Mouse (Mus musculus) midbrain, embryonic 15.5 days (tissue): ENCODE results near the gene Gm20696. TPM values are rescaled to one million over a fixed set of nuclear protein-coding genes. Genes with fewer than 3 reads are reported as not detected.

Source experiments
- ATAC-seq: fragments of 200-750 bp; cut with Nextera tagmentation; replicated peaks from 2 replicates; pipeline ENCODE4 v1.8.0; 2017; ENCODE audit warnings: moderate TSS enrichment
- H3K27ac ChIP-seq: fragments of 300-500 bp; sonication (generic); 2 replicates; pipeline ENCODE4 v1.5.1; 2015; ENCODE audit warnings: mild to moderate bottlenecking, inconsistent platforms
- H3K27me3 ChIP-seq: fragments of 300-500 bp; sonication (generic); replicated peaks from 2 replicates; pipeline ENCODE4 v1.6.1; 2015; ENCODE audit warnings: inconsistent platforms
- H3K36me3 ChIP-seq: fragments of 300-500 bp; sonication (generic); replicated peaks from 2 replicates; pipeline ENCODE4 v1.6.1; 2015; ENCODE audit warnings: inconsistent platforms
- H3K4me1 ChIP-seq: fragments of 300-500 bp; sonication (generic); 2 replicates; pipeline ENCODE4 v1.6.1; 2015; ENCODE audit warnings: inconsistent platforms
- H3K4me2 ChIP-seq: fragments of 300-500 bp; sonication (generic); 2 replicates; pipeline ENCODE4 v1.6.1; 2015; ENCODE audit warnings: inconsistent platforms, mild to moderate bottlenecking, moderate library complexity
- H3K4me3 ChIP-seq: fragments of 300-500 bp; sonication (generic); 2 replicates; pipeline ENCODE4 v1.5.1; 2015; ENCODE audit warnings: mild to moderate bottlenecking, inconsistent platforms
- H3K9ac ChIP-seq: fragments of 300-500 bp; sonication (generic); 2 replicates; pipeline ENCODE4 v1.6.1; 2015; ENCODE audit warnings: mild to moderate bottlenecking, inconsistent platforms
- H3K9me3 ChIP-seq: fragments of 300-500 bp; sonication (generic); 2 replicates; pipeline ENCODE4 v1.6.1; 2016; ENCODE audit warnings: inconsistent platforms
- WGBS: fragments of 180-500 bp; shearing (Covaris S2); methylation state at CpG from one replicate; pipeline ENCODE4 v1.1.7; 2015; ENCODE audit warnings: mixed read lengths; 5-methylcytosine and 5-hydroxymethylcytosine counted together
- polyA plus RNA-seq: library from polyadenylated mRNA; unstranded; fragments of >200 nt; fragmentation: Nextera tagmentation; extraction: Ambion mirVana; gene quantifications from 2 replicates; pipeline ENCODE4 v1.2.1, GENCODE M21; 2015

Gene Gm20696
- polyA plus RNA-seq, 1 experiment from 2014 or later: 2.9 TPM

- Histone ChIP-seq H3K27me3 (no peaks in the 10 kb centered on the region), H3K4me1 (peaks cover 16% of the 10 kb centered on the region), H3K9ac (no peak overlapping the region), H3K9me3 (no peaks in the 10 kb centered on the region), H3K4me2 (no peak overlapping the region), H3K4me3 (no peak overlapping the region), H3K36me3 (no peaks in the 10 kb centered on the region), H3K27ac (no peak overlapping the region)
- 90% methylated on average over 32 of the region's 32 CpGs for WGBS
- no peak for ATAC-seq
Measured at GRCm38 (mm10) chr6:99632121-99632980, 34.2 kb downstream of the Gm20696 start.

- Histone ChIP-seq H3K9ac (no peak overlapping the region), H3K4me3 (no peak overlapping the region), H3K4me2 (no peak overlapping the region), H3K9me3 (no peaks in the 10 kb centered on the region), H3K27me3 (no peaks in the 10 kb centered on the region), H3K27ac (no peak overlapping the region), H3K4me1 (peaks cover 10% of the 10 kb centered on the region), H3K36me3 (no peaks in the 10 kb centered on the region)
- ATAC-seq: no peak
- 79% methylated on average over 5 of the region's 5 CpGs for WGBS
Measured at GRCm38 (mm10) chr6:99631637-99632036, 35.0 kb downstream of the Gm20696 start.

GRCm38 (mm10) chr6:99629726-99630458 lies 36.7 kb downstream of the Gm20696 start:
- Histone ChIP-seq H3K4me2 (no peak overlapping the region), H3K27ac (no peak overlapping the region), H3K9ac (no peak overlapping the region), H3K4me3 (no peak overlapping the region), H3K36me3 (no peaks in the 10 kb centered on the region), H3K27me3 (no peaks in the 10 kb centered on the region), H3K4me1 (0 out of 2 replicates have a peak, but pooled peaks cover 4% of the 10 kb centered on the region), H3K9me3 (no peaks in the 10 kb centered on the region)
- ATAC-seq: no peak
- 70% methylated on average over 8 of the region's 8 CpGs for whole genome bisulfite sequencing

- H3K4me2 ChIP-seq: no peak overlapping the region
- 51% methylated on average over 2 of the region's 2 CpGs for WGBS
- no peak for ATAC-seq
Measured at GRCm38 (mm10) chr6:99626347-99626746, 40.2 kb downstream of the Gm20696 start.

GRCm38 (mm10) chr6:99625803-99626202 lies 40.8 kb downstream of the Gm20696 start:
- Histone ChIP-seq H3K4me1 (peaks cover 6% of the 10 kb centered on the region; the same call in 1 of the 2 replicates), H3K4me3 (no peak overlapping the region), H3K27ac (no peak overlapping the region), H3K9ac (no peak overlapping the region), H3K27me3 (no peaks in the 10 kb centered on the region), H3K9me3 (no peaks in the 10 kb centered on the region), H3K36me3 (no peaks in the 10 kb centered on the region), H3K4me2 (no peak overlapping the region)
- ATAC-seq: no peak
- WGBS: 23% methylated on average over 7 of the region's 7 CpGs

More at GRCm38 (mm10) chr6:99626347-99626746, 40.2 kb downstream of the Gm20696 start:
- Histone ChIP-seq H3K9me3 (no peaks in the 10 kb centered on the region), H3K9ac (no peak overlapping the region), H3K27me3 (no peaks in the 10 kb centered on the region), H3K4me1 (peaks cover 6% of the 10 kb centered on the region; the same call in 1 of the 2 replicates), H3K4me3 (no peak overlapping the region), H3K36me3 (no peaks in the 10 kb centered on the region), H3K27ac (no peak overlapping the region)

- no peaks in the 10 kb centered on the region for H3K36me3 ChIP-seq
- WGBS: 33% methylated on average over 7 of the region's 7 CpGs
- no peak overlapping the region for H3K4me3 ChIP-seq
- peaks cover 6% of the 10 kb centered on the region; the same call in 1 of the 2 replicates for H3K4me1 ChIP-seq
- ATAC-seq: no peak
- H3K4me2 ChIP-seq: no peak overlapping the region
- H3K9ac ChIP-seq: no peak overlapping the region
- no peak overlapping the region for H3K27ac ChIP-seq
- no peaks in the 10 kb centered on the region for H3K27me3 ChIP-seq
- H3K9me3 ChIP-seq: no peaks in the 10 kb centered on the region
Measured at GRCm38 (mm10) chr6:99625306-99625705, 41.3 kb downstream of the Gm20696 start.

- Histone ChIP-seq H3K4me1 (peaks cover 6% of the 10 kb centered on the region; the same call in 1 of the 2 replicates), H3K4me2 (no peak overlapping the region), H3K36me3 (no peaks in the 10 kb centered on the region), H3K27ac (no peak overlapping the region), H3K9ac (no peak overlapping the region), H3K27me3 (no peaks in the 10 kb centered on the region), H3K9me3 (no peaks in the 10 kb centered on the region), H3K4me3 (no peak overlapping the region)
- 79% methylated on average over 3 of the region's 3 CpGs for WGBS
- no peak for ATAC-seq
Measured at GRCm38 (mm10) chr6:99624542-99624941, 42.1 kb downstream of the Gm20696 start.

GRCm38 (mm10) chr6:99623641-99624040 lies 43.0 kb downstream of the Gm20696 start:
- H3K9me3 ChIP-seq: no peaks in the 10 kb centered on the region
- no peak overlapping the region for H3K27ac ChIP-seq
- no peak overlapping the region for H3K4me2 ChIP-seq
- ATAC-seq: no peak
- no peaks in the 10 kb centered on the region for H3K27me3 ChIP-seq
- no peak overlapping the region for H3K9ac ChIP-seq
- H3K4me3 ChIP-seq: no peak overlapping the region
- H3K36me3 ChIP-seq: no peaks in the 10 kb centered on the region
- H3K4me1 ChIP-seq: peaks cover 6% of the 10 kb centered on the region; the same call in 1 of the 2 replicates
- WGBS: 8% methylated on average over 6 of the region's 6 CpGs

- Histone ChIP-seq H3K4me2 (no peak overlapping the region), H3K9ac (no peak overlapping the region), H3K27me3 (no peaks in the 10 kb centered on the region), H3K36me3 (no peaks in the 10 kb centered on the region), H3K9me3 (no peaks in the 10 kb centered on the region), H3K27ac (no peak overlapping the region), H3K4me3 (no peak overlapping the region), H3K4me1 (peaks cover 6% of the 10 kb centered on the region; the same call in 1 of the 2 replicates)
- no peak for ATAC-seq
- 75% methylated on average over 4 of the region's 4 CpGs for WGBS
Measured at GRCm38 (mm10) chr6:99621167-99621566, 45.4 kb downstream of the Gm20696 start.

GRCm38 (mm10) chr6:99620471-99620870 lies 46.1 kb downstream of the Gm20696 start:
- WGBS: 76% methylated on average over 7 of the region's 7 CpGs
- no peak for ATAC-seq
- H3K27me3 ChIP-seq: no peaks in the 10 kb centered on the region

GRCm38 (mm10) chr6:99619964-99620363 lies 46.6 kb downstream of the Gm20696 start:
- Histone ChIP-seq H3K27me3 (no peaks in the 10 kb centered on the region), H3K4me1 (peaks cover 9% of the 10 kb centered on the region), H3K9ac (no peak overlapping the region), H3K27ac (no peak overlapping the region), H3K4me3 (no peak overlapping the region), H3K4me2 (no peak overlapping the region), H3K9me3 (no peaks in the 10 kb centered on the region), H3K36me3 (no peaks in the 10 kb centered on the region)
- no peak for ATAC-seq
- 76% methylated on average over 8 of the region's 8 CpGs for WGBS

More at GRCm38 (mm10) chr6:99620471-99620870, 46.1 kb downstream of the Gm20696 start:
- Histone ChIP-seq H3K4me3 (no peak overlapping the region), H3K27ac (no peak overlapping the region), H3K4me1 (peaks cover 5% of the 10 kb centered on the region), H3K9me3 (no peaks in the 10 kb centered on the region), H3K9ac (no peak overlapping the region), H3K36me3 (no peaks in the 10 kb centered on the region), H3K4me2 (no peak overlapping the region)

- 85% methylated on average over 8 of the region's 8 CpGs for whole genome bisulfite sequencing
- Histone ChIP-seq H3K4me2 (no peak overlapping the region), H3K27ac (no peak overlapping the region), H3K9ac (no peak overlapping the region), H3K27me3 (0 out of 2 replicates have a peak, but pooled peaks cover 2% of the 10 kb centered on the region), H3K36me3 (no peaks in the 10 kb centered on the region), H3K4me1 (peaks cover 14% of the 10 kb centered on the region), H3K9me3 (no peaks in the 10 kb centered on the region), H3K4me3 (no peak overlapping the region)
- ATAC-seq: no peak
Measured at GRCm38 (mm10) chr6:99619466-99619865, 47.1 kb downstream of the Gm20696 start.
